Mouse (Mus musculus) lung, adult 2 months (tissue): ENCODE results near the gene Acvr1.

ENCODE experiments used
- CTCF ChIP-seq: fragments of 200-500 bp; IDR thresholded peaks from 2 replicates; pipeline ENCODE4 v1.5.1; 2011; ENCODE audit warnings: mild to moderate bottlenecking, low read length, control low read depth; ENCODE audit not compliant: insufficient read depth
- POLR2A ChIP-seq: fragments of 200-500 bp; IDR thresholded peaks from 2 replicates; pipeline ENCODE4 v1.6.1; 2011; ENCODE audit warnings: low read depth, mild to moderate bottlenecking, control low read depth, low read length, borderline replicate concordance; ENCODE audit errors: extremely low read depth

DNA sequence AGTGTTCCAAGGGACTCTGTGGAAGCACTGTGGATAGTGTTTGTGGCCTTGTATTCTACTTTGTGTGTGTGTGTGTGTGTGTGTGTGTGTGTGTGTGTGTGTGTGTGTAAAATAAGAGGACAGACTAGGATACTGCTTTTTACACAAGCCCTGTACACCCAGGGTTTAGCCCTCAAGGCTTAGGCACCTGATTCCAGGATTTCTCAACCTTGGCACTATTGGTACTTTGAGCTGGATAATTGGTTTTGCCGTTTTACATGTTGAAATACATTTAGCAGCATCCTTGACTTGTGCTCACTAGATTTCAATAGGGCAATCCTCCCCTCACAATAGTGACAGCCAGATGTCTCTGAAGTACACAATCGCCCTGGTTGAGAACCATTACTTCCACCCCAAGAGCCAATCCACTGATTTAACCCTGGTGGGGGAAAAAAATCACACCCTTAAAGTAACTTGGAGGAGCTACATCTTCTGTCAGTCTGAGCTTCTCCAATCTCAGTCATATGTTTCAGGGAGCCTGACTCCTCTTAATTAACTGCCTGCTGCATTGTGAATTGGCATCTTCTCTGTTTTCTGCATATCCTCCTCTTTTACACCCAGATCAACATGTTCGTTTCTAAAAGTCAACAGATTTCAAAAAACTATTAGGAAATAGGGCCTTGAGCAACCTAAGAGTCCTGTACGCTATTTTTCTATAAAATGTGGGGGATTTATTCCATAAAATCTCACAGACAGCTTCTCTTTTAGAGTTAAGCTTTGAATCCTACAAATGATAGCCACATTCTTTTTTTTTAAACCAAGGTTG is 2.1 kb upstream of the Acvr1 start:
- TF ChIP-seq CTCF (no peak), POLR2A (no peak)
